Mouse (Mus musculus) kidney, embryonic 14.5 days (tissue): ENCODE data around the gene Nfkbid. TPM values are rescaled to one million over a fixed set of nuclear protein-coding genes. Genes with fewer than 3 reads are reported as not detected.

Experiments
- ATAC-seq: fragments of 200-750 bp; cut with Nextera tagmentation; 2 replicates; pipeline ENCODE4 v1.8.0; 2017; ENCODE audit warnings: moderate number of reproducible peaks, mild to moderate bottlenecking, moderate TSS enrichment, moderate library complexity; ENCODE audit not compliant: low FRiP score, low TSS enrichment
- H3K27ac ChIP-seq: fragments of 300-500 bp; sonication (generic); 2 replicates; pipeline ENCODE4 v1.5.1; 2014; ENCODE audit warnings: low read depth, mild to moderate bottlenecking, low read length, moderate library complexity, mixed read lengths
- H3K27me3 ChIP-seq: fragments of 300-500 bp; sonication (generic); 2 replicates; pipeline ENCODE4 v1.6.1; 2014; ENCODE audit warnings: mild to moderate bottlenecking, low read length; ENCODE audit not compliant: control insufficient read depth, insufficient read depth
- H3K36me3 ChIP-seq: fragments of 300-500 bp; sonication (generic); 2 replicates; pipeline ENCODE4 v1.6.1; 2014; ENCODE audit warnings: low read length, mixed read lengths; ENCODE audit not compliant: control insufficient read depth, insufficient read depth
- H3K4me1 ChIP-seq: fragments of 300-500 bp; sonication (generic); 2 replicates; pipeline ENCODE4 v1.6.1; 2014; ENCODE audit warnings: low read length, mixed read lengths; ENCODE audit not compliant: control insufficient read depth, insufficient read depth
- H3K4me2 ChIP-seq: fragments of 300-500 bp; sonication (generic); replicated peaks from 2 replicates; pipeline ENCODE4 v1.6.1; 2014; ENCODE audit warnings: low read depth, mild to moderate bottlenecking, low read length
- H3K4me3 ChIP-seq: fragments of 300-500 bp; sonication (generic); 2 replicates; pipeline ENCODE4 v1.5.1; 2014; ENCODE audit warnings: mild to moderate bottlenecking, low read length
- H3K9ac ChIP-seq: fragments of 300-500 bp; sonication (generic); 2 replicates; pipeline ENCODE4 v1.6.1; 2014; ENCODE audit warnings: low read depth, mild to moderate bottlenecking, low read length, moderate library complexity
- H3K9me3 ChIP-seq: fragments of 300-500 bp; sonication (generic); 2 replicates; pipeline ENCODE4 v1.6.1; 2016; ENCODE audit warnings: low read length; ENCODE audit not compliant: control insufficient read depth
- WGBS: fragments of 180-500 bp; shearing (Covaris S2); extraction: QIAGEN DNeasy Blood & Tissue Kit; methylation state at CpG from one replicate; pipeline ENCODE4 v1.1.7; 2014; 5-methylcytosine and 5-hydroxymethylcytosine counted together
- polyA plus RNA-seq: library from polyadenylated mRNA; unstranded; fragments of >200 nt; fragmentation: Nextera tagmentation; extraction: Ambion mirVana; gene quantifications from 2 replicates; pipeline ENCODE4 v1.2.1, GENCODE M21; 2014

Nfkbid gene
- polyA plus RNA-seq, 1 experiment from 2014 or later = 1.9 TPM

- Histone ChIP-seq H3K4me3 (peak overlapping the region; percentile 52), H3K27ac (0 out of 2 replicates have a peak overlapping the region, but pooled peaks have one; percentile 26), H3K4me2 (peak overlapping the region; percentile 94), H3K9me3 (no peaks in the 10 kb centered on the region), H3K9ac (peak overlapping the region; percentile 61), H3K4me1 (no peaks in the 10 kb centered on the region; the same call in 1 of the 2 replicates), H3K27me3 (no peaks in the 10 kb centered on the region), H3K36me3 (0 out of 2 replicates have a peak, but pooled peaks cover 3% of the 10 kb centered on the region)
- WGBS = under 1% methylated on average over 45 of the region's 45 CpGs
- peak; percentile 84 for ATAC-seq
Observed at GRCm38 (mm10) chr7:30421890-30422435, 431 bp downstream of the Nfkbid start.

- H3K27ac ChIP-seq = no peak overlapping the region; the same call in 1 of the 2 replicates
- H3K9ac ChIP-seq = peak overlapping the region; percentile 61
- peak overlapping the region; percentile 52 for H3K4me3 ChIP-seq
- peak overlapping the region; percentile 94 for H3K4me2 ChIP-seq
- H3K4me1 ChIP-seq = no peaks in the 10 kb centered on the region; the same call in 1 of the 2 replicates
- ATAC-seq = no peak
- no peaks in the 10 kb centered on the region for H3K27me3 ChIP-seq
- WGBS = 16% methylated on average over 9 of the region's 9 CpGs
- H3K36me3 ChIP-seq = 0 out of 2 replicates have a peak, but pooled peaks cover 3% of the 10 kb centered on the region
- no peaks in the 10 kb centered on the region for H3K9me3 ChIP-seq
Observed at GRCm38 (mm10) chr7:30422560-30422959, 1.0 kb downstream of the Nfkbid start.

GRCm38 (mm10) chr7:30423071-30423641 lies 1.6 kb downstream of the Nfkbid start:
- H3K9me3 ChIP-seq = no peaks in the 10 kb centered on the region
- WGBS = 41% methylated on average over 23 of the region's 23 CpGs

GRCm38 (mm10) chr7:30429327-30429726 lies 7.8 kb downstream of the Nfkbid start:
- Histone ChIP-seq H3K4me3 (no peak overlapping the region), H3K27me3 (no peaks in the 10 kb centered on the region), H3K27ac (no peak overlapping the region), H3K4me2 (no peak overlapping the region), H3K9ac (no peak overlapping the region), H3K9me3 (no peaks in the 10 kb centered on the region), H3K4me1 (no peaks in the 10 kb centered on the region), H3K36me3 (0 out of 2 replicates have a peak, but pooled peaks cover 3% of the 10 kb centered on the region)
- ATAC-seq = no peak

More at GRCm38 (mm10) chr7:30423071-30423641, 1.6 kb downstream of the Nfkbid start:
- peak overlapping the region; percentile 94 for H3K4me2 ChIP-seq
- H3K4me3 ChIP-seq = peak overlapping the region; percentile 52
- H3K27ac ChIP-seq = no peak overlapping the region
- H3K9ac ChIP-seq = peak overlapping the region; percentile 61; the same call in 1 of the 2 replicates
- H3K27me3 ChIP-seq = no peaks in the 10 kb centered on the region
- 0 out of 2 replicates have a peak, but pooled peaks cover 3% of the 10 kb centered on the region for H3K36me3 ChIP-seq
- ATAC-seq = no peak
- H3K4me1 ChIP-seq = no peaks in the 10 kb centered on the region; the same call in 1 of the 2 replicates

GRCm38 (mm10) chr7:30430191-30430590 lies 8.7 kb downstream of the Nfkbid start:
- no peaks in the 10 kb centered on the region for H3K4me1 ChIP-seq

GRCm38 (mm10) chr7:30431793-30432192 lies 10.3 kb downstream of the Nfkbid start:
- H3K4me3 ChIP-seq = no peak overlapping the region
- 17% methylated on average over 3 of the region's 3 CpGs for WGBS
- H3K36me3 ChIP-seq = no peaks in the 10 kb centered on the region
- H3K27me3 ChIP-seq = peaks cover 1% of the 10 kb centered on the region; the same call in 1 of the 2 replicates
- no peaks in the 10 kb centered on the region for H3K9me3 ChIP-seq
- no peak overlapping the region for H3K9ac ChIP-seq
- no peak overlapping the region for H3K27ac ChIP-seq
- H3K4me1 ChIP-seq = no peaks in the 10 kb centered on the region
- no peak overlapping the region for H3K4me2 ChIP-seq
- ATAC-seq = 0 out of 2 replicates have a peak, but pooled peaks have one; percentile 22

More at GRCm38 (mm10) chr7:30430191-30430590, 8.7 kb downstream of the Nfkbid start:
- Histone ChIP-seq H3K27ac (no peak overlapping the region), H3K9ac (no peak overlapping the region), H3K9me3 (no peaks in the 10 kb centered on the region), H3K36me3 (0 out of 2 replicates have a peak, but pooled peaks cover 3% of the 10 kb centered on the region), H3K27me3 (no peaks in the 10 kb centered on the region), H3K4me2 (no peak overlapping the region), H3K4me3 (no peak overlapping the region)
- 58% methylated on average over 2 of the region's 2 CpGs for WGBS
- ATAC-seq = no peak

- H3K9ac ChIP-seq = no peak overlapping the region
- H3K4me1 ChIP-seq = no peaks in the 10 kb centered on the region
- no peak overlapping the region for H3K4me2 ChIP-seq
- H3K9me3 ChIP-seq = no peaks in the 10 kb centered on the region
- peaks cover 9% of the 10 kb centered on the region for H3K27me3 ChIP-seq
- H3K27ac ChIP-seq = no peak overlapping the region
- 2% methylated on average over 10 of the region's 10 CpGs for WGBS
- H3K36me3 ChIP-seq = no peaks in the 10 kb centered on the region
- H3K4me3 ChIP-seq = no peak overlapping the region
- no peak for ATAC-seq
Observed at GRCm38 (mm10) chr7:30434238-30434637, 12.7 kb downstream of the Nfkbid start.

- no peaks in the 10 kb centered on the region for H3K9me3 ChIP-seq
- no peak overlapping the region for H3K4me3 ChIP-seq
- no peak overlapping the region for H3K27ac ChIP-seq
- no peaks in the 10 kb centered on the region for H3K4me1 ChIP-seq
- ATAC-seq = no peak
- no peak overlapping the region for H3K4me2 ChIP-seq
- peaks cover 9% of the 10 kb centered on the region for H3K27me3 ChIP-seq
- no peaks in the 10 kb centered on the region for H3K36me3 ChIP-seq
- no peak overlapping the region for H3K9ac ChIP-seq
- 71% methylated on average over 10 of the region's 10 CpGs for WGBS
Observed at GRCm38 (mm10) chr7:30434701-30435100, 13.2 kb downstream of the Nfkbid start.

- 0 out of 2 replicates have a peak, but pooled peaks have one; percentile 20 for ATAC-seq
- Histone ChIP-seq H3K36me3 (no peaks in the 10 kb centered on the region), H3K4me3 (no peak overlapping the region), H3K9ac (no peak overlapping the region), H3K27me3 (peaks cover 9% of the 10 kb centered on the region), H3K4me1 (no peaks in the 10 kb centered on the region), H3K4me2 (no peak overlapping the region), H3K9me3 (no peaks in the 10 kb centered on the region), H3K27ac (no peak overlapping the region)
- 45% methylated on average over 9 of the region's 9 CpGs for WGBS
Observed at GRCm38 (mm10) chr7:30435156-30435555, 13.6 kb downstream of the Nfkbid start.
